Mouse (Mus musculus) lung, adult 2 months (tissue): Measurements from ENCODE around the gene Wdr46.

ENCODE experiments used
- CTCF ChIP-seq: fragments of 200-500 bp; IDR thresholded peaks from 2 replicates; pipeline ENCODE4 v1.5.1; 2011; ENCODE audit warnings: mild to moderate bottlenecking, low read length, control low read depth; ENCODE audit not compliant: insufficient read depth
- POLR2A ChIP-seq: fragments of 200-500 bp; IDR thresholded peaks from 2 replicates; pipeline ENCODE4 v1.6.1; 2011; ENCODE audit warnings: low read depth, mild to moderate bottlenecking, control low read depth, low read length, borderline replicate concordance; ENCODE audit errors: extremely low read depth

DNA sequence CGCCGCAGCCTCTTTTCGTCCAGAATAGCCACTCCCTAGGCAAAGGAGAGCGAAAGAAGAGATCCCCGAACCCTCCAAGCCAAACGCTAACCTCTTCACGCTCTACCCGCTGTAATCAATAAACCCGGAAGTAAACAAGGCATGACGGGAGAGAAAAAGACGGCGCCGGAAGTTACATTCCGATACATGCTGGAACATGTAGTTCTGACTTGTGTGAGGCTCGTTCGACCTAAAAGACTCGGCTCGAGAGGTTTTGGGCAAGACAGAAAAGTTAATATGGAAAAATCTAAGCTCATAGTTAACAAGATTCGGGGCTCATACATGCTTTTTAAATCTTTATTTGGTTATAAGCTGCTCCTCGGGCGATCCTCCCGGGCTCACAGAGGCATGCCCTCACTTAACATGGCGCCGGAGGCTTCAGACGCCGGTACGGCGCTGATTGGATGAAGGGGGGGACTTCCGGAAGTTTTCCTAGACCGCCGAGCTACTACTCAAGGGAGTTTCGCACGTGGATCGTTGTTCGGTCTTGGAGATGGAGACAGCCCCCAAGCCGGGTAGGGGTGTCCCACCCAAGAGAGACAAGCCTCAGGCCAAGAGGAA, at the start of gene Wdr46, which contains the start of gene Pfdn6:
- TF ChIP-seq POLR2A: peak; percentile 51; the same call in 1 of the 2 replicates
- no peak for TF ChIP-seq CTCF
